Mouse (Mus musculus) spleen, adult 2 months (tissue): Measurements from ENCODE around the gene Spns1.

Experiments used
- CTCF ChIP-seq: fragments of 200-500 bp; IDR thresholded peaks from 2 replicates; pipeline ENCODE4 v1.5.1; 2011; ENCODE audit warnings: mild to moderate bottlenecking, inconsistent platforms; ENCODE audit not compliant: insufficient read depth, insufficient read length, insufficient replicate concordance; ENCODE audit errors: extremely low read depth
- POLR2A ChIP-seq: fragments of 200-500 bp; IDR thresholded peaks from 2 replicates; pipeline ENCODE4 v1.6.1; 2011; ENCODE audit warnings: low read depth, low read length, inconsistent platforms

DNA sequence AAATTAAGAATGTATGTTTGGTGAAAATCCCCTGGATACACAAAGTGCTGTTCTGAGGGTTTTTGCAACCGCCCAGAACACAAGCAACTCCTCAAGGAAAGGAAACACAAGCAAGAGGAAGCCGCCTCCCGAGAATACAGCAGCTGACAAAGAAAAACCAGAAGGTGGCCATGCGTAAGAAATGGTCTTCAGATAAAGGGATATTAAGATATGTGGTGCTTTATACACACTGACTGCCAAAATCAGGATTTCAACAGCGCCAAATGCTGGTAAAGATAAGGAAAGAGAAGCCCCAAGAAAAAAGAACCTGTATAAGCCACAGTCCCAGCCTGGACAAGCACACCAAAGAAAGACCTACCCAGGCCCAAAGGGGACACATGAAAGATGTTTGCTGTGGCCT lies 6.3 kb upstream of the Spns1 start:
- TF ChIP-seq POLR2A (no peak), CTCF (no peak)
